Mouse (Mus musculus) CD4-positive helper T cell, adult 2 months (primary cell): Measurements from ENCODE around the gene Tspan5.

Source experiments
- DNase-seq: peaks from one replicate; pipeline ENCODE4 v3.0.0-alpha.2; 2012; ENCODE audit warnings: low read depth, missing footprints, low spot score

Tspan5 gene

GRCm38 (mm10) chr3:138741649-138742565, at the start of gene Tspan5:
Tspan5 (plus strand) TSS chr3:138742195.
- peak; percentile 83 for DNase-seq

GRCm38 (mm10) chr3:138692302-138692701, 49.7 kb upstream of the Tspan5 start:
- DNase-seq = no peak

GRCm38 (mm10) chr3:138703399-138703798, 38.6 kb upstream of the Tspan5 start:
- no peak for DNase-seq

DNA sequence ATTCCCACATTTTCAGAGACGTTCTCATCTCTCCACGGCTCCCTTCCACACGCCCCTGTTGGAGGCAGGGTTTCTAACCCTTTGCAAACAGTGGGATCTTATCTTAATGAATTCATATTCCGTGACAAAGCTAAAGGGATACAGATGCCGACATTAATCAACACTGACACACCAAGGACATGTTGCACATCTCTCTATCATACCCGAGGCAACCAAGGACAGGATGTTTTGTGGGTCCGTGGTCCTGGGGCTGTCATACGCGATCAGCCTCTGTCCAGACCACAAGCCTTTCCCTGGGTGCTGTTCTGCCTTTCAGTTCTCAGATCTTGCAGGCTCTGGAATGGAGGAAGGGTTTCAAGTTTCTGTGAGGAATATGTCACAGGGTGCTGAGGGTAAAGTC, 37.5 kb upstream of the Tspan5 start:
- no peak for DNase-seq

DNA sequence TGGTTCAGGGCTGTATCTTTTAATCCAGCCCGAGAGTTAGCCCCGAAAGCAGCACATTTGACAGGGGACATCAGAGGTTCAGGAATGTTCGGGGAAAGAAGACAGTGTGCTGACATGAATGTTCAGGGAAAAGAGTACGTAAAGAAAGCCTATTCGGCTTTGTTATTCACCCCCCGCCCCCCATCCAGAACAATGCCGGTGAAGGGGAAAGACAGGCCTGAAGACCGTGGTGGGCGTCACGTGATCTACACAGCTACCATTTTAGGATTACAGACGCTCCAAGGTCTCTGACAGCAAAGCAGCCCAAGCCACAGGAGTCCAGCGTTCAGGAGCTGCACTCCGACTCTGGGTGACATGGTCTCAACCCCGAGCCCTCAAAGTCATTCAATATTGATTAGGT, 36.1 kb upstream of the Tspan5 start:
- no peak for DNase-seq

DNA sequence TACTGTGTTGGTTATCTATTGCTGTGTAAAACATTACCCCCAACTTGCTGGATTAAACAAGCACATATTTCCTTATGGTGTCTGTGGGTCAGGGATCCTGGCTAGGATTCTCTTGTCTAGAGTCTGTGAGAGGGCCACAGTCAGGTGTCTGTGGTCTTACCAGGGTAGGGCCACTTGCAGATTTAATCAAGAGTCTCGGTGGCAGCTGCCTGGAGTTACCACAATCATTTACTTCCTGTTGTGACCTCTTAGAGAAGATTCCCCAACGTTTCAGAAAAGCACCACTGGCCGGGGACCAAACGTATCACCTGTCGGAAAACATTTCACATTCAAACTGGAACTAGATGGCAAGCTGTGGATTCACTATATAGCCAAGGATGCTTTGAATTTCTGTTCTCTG, 32.8 kb upstream of the Tspan5 start:
- no peak for DNase-seq

GRCm38 (mm10) chr3:138711971-138712370, 30.0 kb upstream of the Tspan5 start:
- no peak for DNase-seq

- DNase-seq = no peak
These were observed 29.4 kb upstream of the Tspan5 start for GRCm38 (mm10) chr3:138712452-138713140.

- DNase-seq = no peak
These were observed 28.9 kb upstream of the Tspan5 start for GRCm38 (mm10) chr3:138713141-138713540.

GRCm38 (mm10) chr3:138714788-138715187, 27.2 kb upstream of the Tspan5 start:
- no peak for DNase-seq

DNA sequence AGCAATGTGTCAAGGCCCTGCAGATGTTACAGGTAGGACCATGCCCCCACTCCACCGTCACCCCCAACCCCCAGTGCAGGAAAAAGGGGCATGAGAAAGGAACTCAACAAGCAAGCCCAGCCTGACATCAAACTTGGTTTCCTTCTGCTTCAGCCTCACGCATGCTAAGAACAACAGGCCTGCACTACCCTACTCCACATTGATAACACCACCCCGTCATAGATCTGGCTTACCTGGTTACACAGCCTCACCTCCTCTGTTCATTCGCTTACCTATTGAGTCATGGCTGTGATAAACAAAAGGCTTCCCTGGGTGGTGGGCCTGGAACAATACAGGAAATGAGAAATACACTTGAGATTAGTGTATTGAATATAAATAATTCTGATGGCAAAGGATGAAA, 26.8 kb upstream of the Tspan5 start:
- DNase-seq = no peak

GRCm38 (mm10) chr3:138717040-138717439, 25.0 kb upstream of the Tspan5 start:
- no peak for DNase-seq

DNA sequence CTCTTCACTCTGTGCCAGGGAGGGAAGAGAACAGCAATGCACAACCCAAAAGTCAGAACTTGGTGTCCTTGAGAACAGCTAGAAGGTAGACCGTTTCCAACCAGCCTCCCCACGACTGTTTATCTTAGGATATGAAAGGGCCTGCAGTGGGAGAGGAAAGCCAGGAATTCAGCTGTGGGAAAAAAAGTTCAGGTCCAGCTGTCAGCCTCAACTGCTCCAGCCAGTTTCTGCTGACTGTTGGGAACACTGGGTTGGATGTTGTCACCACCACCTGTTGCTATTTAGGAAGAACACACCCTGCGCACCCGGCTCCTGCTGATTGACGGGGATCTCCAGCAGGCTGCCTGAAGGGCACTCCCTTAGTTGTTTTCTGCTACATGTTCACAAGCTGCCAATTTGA, 19.8 kb upstream of the Tspan5 start:
- no peak for DNase-seq

DNA sequence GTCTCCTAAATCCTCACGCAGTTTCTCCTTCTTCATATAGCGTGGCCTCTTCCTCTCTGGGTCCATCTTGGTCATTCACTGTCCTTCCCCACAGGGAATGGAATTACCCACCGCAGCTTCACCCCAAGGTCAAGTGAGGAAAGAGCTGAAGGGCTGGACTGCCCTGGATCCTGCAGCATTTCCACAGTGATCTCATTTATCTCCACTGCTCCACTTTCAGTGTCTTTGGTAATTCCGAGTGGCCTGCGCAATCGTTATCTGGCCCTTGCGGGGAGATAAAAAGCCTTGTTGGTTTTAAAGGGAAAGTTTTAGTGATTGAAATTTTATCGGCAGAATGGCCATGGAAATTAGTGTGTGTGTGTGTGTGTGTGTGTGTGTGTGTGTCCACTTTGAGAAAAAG, 14.4 kb upstream of the Tspan5 start:
- DNase-seq = no peak

GRCm38 (mm10) chr3:138728840-138729239, 13.2 kb upstream of the Tspan5 start:
- no peak for DNase-seq

GRCm38 (mm10) chr3:138730812-138731211, 11.2 kb upstream of the Tspan5 start:
- no peak for DNase-seq

- DNase-seq = no peak
These were observed 6.2 kb upstream of the Tspan5 start for GRCm38 (mm10) chr3:138735760-138736159.

DNA sequence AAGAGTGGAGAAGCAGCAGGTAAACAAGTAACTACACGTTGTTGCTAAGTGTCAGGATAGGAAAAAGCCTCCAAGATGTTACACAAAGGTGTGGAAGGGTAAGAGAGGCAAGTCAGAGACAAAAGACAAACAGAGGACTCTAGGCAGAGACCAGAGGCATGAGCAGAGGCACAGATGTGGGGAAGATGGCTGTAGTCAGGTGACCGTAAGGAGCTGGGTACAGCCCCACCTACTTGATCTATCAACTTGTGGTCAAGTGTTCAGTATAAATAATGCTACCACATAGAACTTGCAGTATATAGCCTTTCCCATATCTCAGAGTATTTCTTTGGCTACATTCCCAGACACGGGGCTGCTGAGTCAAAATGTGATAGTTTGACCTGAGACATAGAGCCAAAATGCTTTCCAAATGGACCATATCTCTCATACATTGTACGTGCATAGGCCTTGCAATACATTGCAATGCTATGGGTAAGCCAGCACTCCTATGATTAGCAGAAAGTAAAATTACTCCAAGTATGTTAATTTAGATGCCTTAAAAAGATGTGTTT, 2.8 kb upstream of the Tspan5 start:
- DNase-seq = no peak

DNA sequence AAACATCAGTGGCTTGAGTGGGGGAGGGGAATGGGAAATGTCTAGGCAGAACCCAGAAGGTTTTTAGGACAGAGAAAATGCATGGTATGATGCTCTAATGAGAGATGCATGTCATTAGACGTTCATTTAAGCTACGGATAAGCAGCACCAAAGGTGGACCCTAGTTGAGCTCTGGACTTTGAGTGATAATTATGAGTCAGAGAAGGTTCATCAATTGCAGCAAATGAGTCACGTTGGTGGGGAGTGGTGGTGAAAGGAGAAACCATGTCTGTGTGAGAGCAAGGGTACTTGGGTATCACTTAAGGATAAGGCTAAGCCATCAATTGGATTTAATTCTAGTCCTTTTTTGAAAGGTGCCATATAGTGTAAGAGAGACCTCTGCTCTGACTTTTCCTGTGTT, 1.7 kb upstream of the Tspan5 start:
- DNase-seq = no peak

- peak; percentile 10 for DNase-seq
These were observed 1.0 kb upstream of the Tspan5 start for GRCm38 (mm10) chr3:138740843-138741540.

GRCm38 (mm10) chr3:138742566-138742930, 553 bp downstream of the Tspan5 start:
- peak; percentile 43 for DNase-seq

GRCm38 (mm10) chr3:138743061-138743671, 1.2 kb downstream of the Tspan5 start:
- DNase-seq = peak; percentile 77
